Mouse (Mus musculus) liver, embryonic 15.5 days (tissue): ENCODE results near the gene Wdr5. TPM values are rescaled to one million over a fixed set of nuclear protein-coding genes. Genes with fewer than 3 reads are reported as not detected.

Experiments
- ATAC-seq: fragments of 200-750 bp; cut with Nextera tagmentation; 2 replicates; pipeline ENCODE4 v1.8.0; 2017; ENCODE audit warnings: moderate number of reproducible peaks, mild to moderate bottlenecking, moderate library complexity; ENCODE audit not compliant: insufficient read depth
- H3K27ac ChIP-seq: fragments of 300-500 bp; sonication (generic); replicated peaks from 2 replicates; pipeline ENCODE4 v1.5.1; 2015; ENCODE audit warnings: mild to moderate bottlenecking, inconsistent platforms
- H3K27me3 ChIP-seq: fragments of 300-500 bp; sonication (generic); 2 replicates; pipeline ENCODE4 v1.6.1; 2015; ENCODE audit warnings: mild to moderate bottlenecking, inconsistent platforms
- H3K36me3 ChIP-seq: fragments of 300-500 bp; sonication (generic); replicated peaks from 2 replicates; pipeline ENCODE4 v1.6.1; 2015; ENCODE audit warnings: moderate library complexity, mild to moderate bottlenecking, inconsistent platforms
- H3K4me1 ChIP-seq: fragments of 300-500 bp; sonication (generic); replicated peaks from 2 replicates; pipeline ENCODE4 v1.6.1; 2015; ENCODE audit warnings: inconsistent platforms
- H3K4me2 ChIP-seq: fragments of 300-500 bp; sonication (generic); 2 replicates; pipeline ENCODE4 v1.6.1; 2015; ENCODE audit warnings: moderate library complexity, mild to moderate bottlenecking, inconsistent platforms
- H3K4me3 ChIP-seq: fragments of 300-500 bp; sonication (generic); replicated peaks from 2 replicates; pipeline ENCODE4 v1.5.1; 2015; ENCODE audit warnings: mild to moderate bottlenecking, inconsistent platforms
- H3K9ac ChIP-seq: fragments of 300-500 bp; sonication (generic); 2 replicates; pipeline ENCODE4 v1.6.1; 2015; ENCODE audit warnings: moderate library complexity, mild to moderate bottlenecking, inconsistent platforms
- H3K9me3 ChIP-seq: fragments of 300-500 bp; sonication (generic); replicated peaks from 2 replicates; pipeline ENCODE4 v1.6.1; 2016; ENCODE audit warnings: inconsistent platforms
- whole genome bisulfite sequencing: fragments of 180-500 bp; shearing (Covaris S2); methylation state at CpG from one replicate; pipeline ENCODE4 v1.1.7; 2015; ENCODE audit warnings: mixed read lengths; ENCODE audit not compliant: insufficient replicate concordance; 5-methylcytosine and 5-hydroxymethylcytosine counted together
- polyA plus RNA-seq: library from polyadenylated mRNA; unstranded; fragments of >200 nt; fragmentation: Nextera tagmentation; extraction: Ambion mirVana; gene quantifications from 2 replicates; pipeline ENCODE4 v1.2.1, GENCODE M21; 2015

The Wdr5 gene
- polyA plus RNA-seq, 1 experiment from 2014 or later = 26.2 TPM

DNA sequence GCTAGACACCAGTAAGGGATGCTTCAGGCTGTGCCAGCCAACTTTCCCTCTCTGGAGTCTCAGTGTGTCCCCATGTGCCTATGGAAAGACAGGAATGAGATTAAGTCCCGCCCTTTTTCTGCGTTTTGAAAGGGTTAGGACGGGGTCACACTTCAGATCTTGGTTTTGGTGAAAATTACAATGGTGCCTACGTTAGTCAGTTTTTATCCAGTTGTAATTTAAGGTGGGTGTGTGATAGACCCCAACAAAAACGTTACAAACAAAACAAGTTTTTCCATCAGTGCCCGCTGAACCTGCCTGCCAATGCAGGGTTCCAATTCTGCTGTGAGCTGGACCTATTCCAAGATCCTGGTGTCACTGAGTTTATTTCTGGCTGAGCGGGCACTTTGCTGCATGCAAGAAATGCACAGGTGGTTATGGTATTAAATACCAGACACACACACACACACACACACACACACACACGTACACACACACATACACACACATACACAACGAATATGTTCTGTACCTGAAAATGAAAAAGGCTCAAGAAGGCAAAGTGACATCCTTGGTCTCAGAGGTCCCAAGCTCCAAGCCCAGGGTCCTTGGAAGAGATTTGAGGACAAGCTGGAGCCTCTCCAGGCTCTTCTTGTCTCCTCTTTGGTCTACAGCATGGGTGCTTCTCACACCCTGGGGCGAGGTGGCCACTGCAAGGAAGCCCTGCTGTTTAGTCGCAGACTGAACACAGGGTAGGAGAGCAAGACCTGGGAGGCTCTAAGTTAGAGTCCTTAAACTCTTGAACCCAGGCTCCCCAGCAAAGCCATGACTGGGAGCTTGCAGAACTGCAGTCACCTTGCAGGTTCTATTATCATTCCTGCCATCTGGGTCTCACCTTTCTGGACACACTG is 38.4 kb upstream of the Wdr5 start:
- Histone ChIP-seq H3K4me3 (peak overlapping the region; percentile 88), H3K27ac (peak overlapping the region; percentile 93), H3K27me3 (no peaks in the 10 kb centered on the region), H3K9ac (peak overlapping the region; percentile 66), H3K4me2 (peak overlapping the region; percentile 84), H3K9me3 (no peaks in the 10 kb centered on the region), H3K36me3 (peaks cover 10% of the 10 kb centered on the region), H3K4me1 (peaks cover 45% of the 10 kb centered on the region)
- ATAC-seq = no peak
- 36% methylated on average over 11 of the region's 11 CpGs for WGBS

GRCm38 (mm10) chr2:27479821-27480220 is 35.1 kb upstream of the Wdr5 start:
- Histone ChIP-seq H3K9me3 (no peaks in the 10 kb centered on the region), H3K4me2 (no peak overlapping the region), H3K27me3 (no peaks in the 10 kb centered on the region), H3K9ac (no peak overlapping the region), H3K4me1 (peaks cover 20% of the 10 kb centered on the region), H3K36me3 (no peaks in the 10 kb centered on the region), H3K27ac (no peak overlapping the region), H3K4me3 (no peak overlapping the region)
- WGBS = 46% methylated on average over 4 of the region's 4 CpGs
- no peak for ATAC-seq

- no peak overlapping the region for H3K4me2 ChIP-seq
- H3K27ac ChIP-seq = no peak overlapping the region
- no peak overlapping the region for H3K4me3 ChIP-seq
- no peaks in the 10 kb centered on the region for H3K27me3 ChIP-seq
- ATAC-seq = no peak
- no peaks in the 10 kb centered on the region for H3K36me3 ChIP-seq
- peaks cover 20% of the 10 kb centered on the region for H3K4me1 ChIP-seq
- H3K9me3 ChIP-seq = no peaks in the 10 kb centered on the region
- WGBS = 39% methylated on average over 4 of the region's 4 CpGs
- no peak overlapping the region for H3K9ac ChIP-seq
These were observed 34.6 kb upstream of the Wdr5 start for GRCm38 (mm10) chr2:27480367-27480766.

- Histone ChIP-seq H3K4me1 (peaks cover 18% of the 10 kb centered on the region), H3K4me2 (no peak overlapping the region), H3K4me3 (no peak overlapping the region), H3K9me3 (no peaks in the 10 kb centered on the region), H3K9ac (no peak overlapping the region), H3K27ac (no peak overlapping the region), H3K27me3 (no peaks in the 10 kb centered on the region), H3K36me3 (no peaks in the 10 kb centered on the region)
- ATAC-seq = no peak
- 41% methylated on average over 7 of the region's 7 CpGs for WGBS
These were observed 32.6 kb upstream of the Wdr5 start for GRCm38 (mm10) chr2:27482265-27482861.

DNA sequence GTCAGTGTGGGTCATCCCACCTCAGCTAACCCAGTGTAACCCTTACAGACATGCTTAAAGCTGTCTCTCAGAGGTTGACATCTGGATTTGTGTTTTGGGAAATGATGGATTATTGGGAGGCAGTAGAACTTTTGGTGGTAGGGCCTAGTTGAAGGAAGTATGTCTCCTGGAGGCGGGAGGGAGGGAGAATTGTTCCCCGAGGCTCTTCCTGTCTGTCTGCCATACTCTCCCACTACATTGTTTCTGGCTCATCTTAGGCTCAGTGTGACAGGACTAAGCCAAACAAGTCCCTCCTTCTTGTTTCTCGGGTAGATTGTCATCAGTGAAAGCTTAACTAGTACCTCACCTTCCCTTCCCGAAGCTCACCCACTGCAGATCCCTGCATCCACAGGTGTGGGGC is 28.2 kb upstream of the Wdr5 start:
- Histone ChIP-seq H3K9me3 (no peaks in the 10 kb centered on the region), H3K36me3 (no peaks in the 10 kb centered on the region), H3K27me3 (no peaks in the 10 kb centered on the region), H3K4me3 (no peak overlapping the region), H3K4me1 (peaks cover 14% of the 10 kb centered on the region), H3K9ac (no peak overlapping the region), H3K27ac (peak overlapping the region; percentile 24; the same call in 1 of the 2 replicates), H3K4me2 (no peak overlapping the region; the same call in 1 of the 2 replicates)
- ATAC-seq = no peak
- WGBS = 35% methylated on average over 4 of the region's 4 CpGs

DNA sequence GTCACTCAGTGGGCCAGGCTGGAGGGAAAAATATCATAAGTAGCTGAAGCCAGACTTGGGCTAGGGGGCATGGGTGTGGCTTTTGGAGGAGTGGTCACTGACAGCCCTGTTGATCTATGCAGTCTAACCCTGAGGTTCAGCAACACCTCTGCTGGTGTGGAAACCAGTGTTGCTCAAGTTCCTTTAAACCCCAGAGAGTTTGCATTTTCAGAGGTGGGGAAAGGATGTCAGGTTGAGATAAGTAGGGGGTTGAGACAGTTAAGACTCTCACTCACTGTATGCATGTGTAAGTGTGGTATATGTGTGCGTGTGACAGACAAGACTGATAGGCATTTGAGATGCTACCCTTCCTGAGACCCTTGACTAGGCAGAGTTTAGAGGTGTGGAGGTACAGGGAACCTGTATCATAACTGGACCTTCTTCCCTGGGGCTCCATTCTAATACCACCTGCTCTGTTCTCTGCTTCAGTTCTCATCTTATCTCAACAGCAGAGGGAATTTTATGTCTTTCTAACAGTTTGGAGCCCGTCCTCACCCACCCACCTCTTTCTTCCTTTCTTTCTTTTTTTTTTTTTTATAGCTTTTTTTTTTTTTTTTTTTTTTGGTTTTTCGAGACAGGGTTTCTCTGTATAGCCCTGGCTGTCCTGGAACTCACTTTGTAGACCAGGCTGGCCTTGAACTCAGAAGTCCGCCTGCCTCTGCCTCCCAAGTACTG is 27.5 kb upstream of the Wdr5 start:
- no peak overlapping the region for H3K4me2 ChIP-seq
- H3K9me3 ChIP-seq = no peaks in the 10 kb centered on the region
- H3K27ac ChIP-seq = peak overlapping the region; percentile 24; the same call in 1 of the 2 replicates
- WGBS = 36% methylated on average over 3 of the region's 4 CpGs
- H3K27me3 ChIP-seq = no peaks in the 10 kb centered on the region
- no peaks in the 10 kb centered on the region for H3K36me3 ChIP-seq
- H3K9ac ChIP-seq = no peak overlapping the region
- no peak overlapping the region for H3K4me3 ChIP-seq
- H3K4me1 ChIP-seq = peaks cover 14% of the 10 kb centered on the region
- ATAC-seq = peak; percentile 66

DNA sequence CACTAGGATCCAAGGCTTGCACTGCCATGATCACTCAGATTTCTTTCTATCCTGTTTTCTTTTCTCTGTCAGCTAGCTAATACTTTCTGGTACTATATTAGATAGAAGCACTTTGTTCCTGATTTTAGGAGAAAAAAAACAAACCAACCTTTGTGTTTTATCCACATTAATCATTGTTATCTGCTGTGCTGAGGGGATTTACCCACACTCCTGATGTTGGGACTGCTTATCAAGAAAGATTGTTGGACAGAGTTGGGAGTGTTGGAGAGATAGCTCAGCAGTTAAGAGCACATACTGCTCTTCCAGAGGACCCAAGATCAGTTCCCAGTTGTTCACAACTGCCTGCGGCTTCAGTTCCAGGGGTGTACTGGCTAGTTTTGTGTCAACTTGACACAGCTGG is 26.6 kb upstream of the Wdr5 start:
- Histone ChIP-seq H3K36me3 (no peaks in the 10 kb centered on the region), H3K4me1 (peaks cover 12% of the 10 kb centered on the region), H3K27me3 (no peaks in the 10 kb centered on the region), H3K4me2 (no peak overlapping the region), H3K9ac (no peak overlapping the region), H3K4me3 (no peak overlapping the region), H3K27ac (no peak overlapping the region), H3K9me3 (no peaks in the 10 kb centered on the region)
- WGBS = 45% methylated on average over 1 of the region's 1 CpGs
- ATAC-seq = no peak

- no peaks in the 10 kb centered on the region for H3K36me3 ChIP-seq
- WGBS = 13% methylated on average over 2 of the region's 2 CpGs
- no peak overlapping the region for H3K4me3 ChIP-seq
- H3K4me2 ChIP-seq = no peak overlapping the region
- no peak overlapping the region for H3K9ac ChIP-seq
- no peaks in the 10 kb centered on the region; the same call in 1 of the 2 replicates for H3K9me3 ChIP-seq
- no peaks in the 10 kb centered on the region for H3K27me3 ChIP-seq
- H3K4me1 ChIP-seq = peaks cover 12% of the 10 kb centered on the region
- no peak overlapping the region for H3K27ac ChIP-seq
- no peak for ATAC-seq
These were observed 24.0 kb upstream of the Wdr5 start for GRCm38 (mm10) chr2:27490939-27491338.

DNA sequence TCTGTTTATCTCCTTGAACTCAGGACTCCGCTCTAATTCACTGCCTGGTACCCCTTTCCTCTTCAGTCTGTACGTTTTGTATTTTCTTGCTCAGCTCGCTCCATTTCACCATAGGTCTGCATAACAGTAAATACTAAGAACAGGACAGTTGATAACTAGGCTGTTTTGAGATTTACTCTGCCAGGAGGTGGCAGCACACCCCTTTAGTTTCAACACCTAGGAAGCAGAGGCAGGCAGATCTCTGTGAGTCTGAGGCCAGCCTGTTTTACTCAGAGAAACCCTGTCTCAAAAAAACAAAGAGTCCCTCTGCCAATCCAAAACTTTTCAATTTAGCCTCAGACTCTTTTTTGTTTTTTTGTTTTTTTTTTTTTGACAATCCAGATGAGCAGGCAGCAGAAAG is 21.0 kb upstream of the Wdr5 start:
- H3K9ac ChIP-seq = no peak overlapping the region
- no peak overlapping the region for H3K4me2 ChIP-seq
- ATAC-seq = no peak
- no peaks in the 10 kb centered on the region; the same call in 1 of the 2 replicates for H3K4me1 ChIP-seq
- no peaks in the 10 kb centered on the region for H3K36me3 ChIP-seq
- H3K9me3 ChIP-seq = no peaks in the 10 kb centered on the region; the same call in 1 of the 2 replicates
- no peak overlapping the region for H3K27ac ChIP-seq
- no peak overlapping the region for H3K4me3 ChIP-seq
- 81% methylated on average over 3 of the region's 3 CpGs for WGBS
- no peaks in the 10 kb centered on the region for H3K27me3 ChIP-seq

- Histone ChIP-seq H3K9ac (no peak overlapping the region), H3K4me1 (no peaks in the 10 kb centered on the region), H3K4me2 (peak overlapping the region; percentile 44), H3K4me3 (peak overlapping the region; percentile 28), H3K36me3 (no peaks in the 10 kb centered on the region), H3K9me3 (no peaks in the 10 kb centered on the region; the same call in 1 of the 2 replicates), H3K27me3 (no peaks in the 10 kb centered on the region), H3K27ac (no peak overlapping the region)
- WGBS = 66% methylated on average over 23 of the region's 23 CpGs
- ATAC-seq = no peak
These were observed 18.4 kb upstream of the Wdr5 start for GRCm38 (mm10) chr2:27496391-27497028.
